Mouse (Mus musculus): ENCODE results near the gene Tet3. TPM values are rescaled to one million over a fixed set of nuclear protein-coding genes. Genes with fewer than 3 reads are reported as not detected.

Gene Tet3
- polyA plus RNA-seq (2012; ENCODE audit: low replicate concordance) = 57.5 and 120 TPM in 2 replicates

GRCm38 (mm10) chr6:83459034-83459644 is at the start of gene Tet3:
Gene Tet3 (minus strand): TSS chr6:83459084.

GRCm38 (mm10) chr6:83506258-83507167 is 47.6 kb upstream of the Tet3 start, which contains the start of gene Dguok:
Gene Dguok (minus strand): TSS chr6:83506969.

GRCm38 (mm10) chr6:83348873-83349272 is 110.0 kb downstream of the Tet3 start, which contains the start of gene Bola3:
Gene Bola3 (plus strand): TSS chr6:83349147.

GRCm38 (mm10) chr6:83325525-83326393 is 133.1 kb downstream of the Tet3 start, which contains the start of the genes Mthfd2 and Mob1a:
Gene Mthfd2 (minus strand): TSS chr6:83325908.
Gene Mob1a (plus strand): TSS chr6:83326016.

Other genes starting within 250 kb of the Tet3 start
- gene Slc4a5, start 239.3 kb downstream of the Tet3 start, polyA plus RNA-seq (2012; ENCODE audit: low replicate concordance) = 0.34 and 0.66 TPM in 2 replicates
- 6.2 and 9.7 TPM in 2 replicates for gene Mthfd2, start 133.2 kb downstream of the Tet3 start, polyA plus RNA-seq (2012; ENCODE audit: low replicate concordance)
- gene Mob1a, start 133.1 kb downstream of the Tet3 start, polyA plus RNA-seq (2012; ENCODE audit: low replicate concordance) = 146 and 421 TPM in 2 replicates
- 22.9 and 30.3 TPM in 2 replicates for gene Bola3, start 109.9 kb downstream of the Tet3 start, polyA plus RNA-seq (2012; ENCODE audit: low replicate concordance)
- gene Dguok, start 47.9 kb upstream of the Tet3 start, polyA plus RNA-seq (2012; ENCODE audit: low replicate concordance) = 35.0 and 38.2 TPM in 2 replicates
- gene Actg2, start 77.2 kb upstream of the Tet3 start, polyA plus RNA-seq (2012; ENCODE audit: low replicate concordance) = 0.36 TPM in 1 of 2 replicates, not detected in the other
- 1.6 and 1.9 TPM in 2 replicates for gene Stambp, start 113.6 kb upstream of the Tet3 start, polyA plus RNA-seq (2012; ENCODE audit: low replicate concordance)
- gene Clec4f, start 197.1 kb upstream of the Tet3 start, polyA plus RNA-seq (2012; ENCODE audit: low replicate concordance) = not detected in 2 replicates
- gene Cd207, start 218.8 kb upstream of the Tet3 start, polyA plus RNA-seq (2012; ENCODE audit: low replicate concordance) = 0.26 and 0.37 TPM in 2 replicates

Data from hematopoietic multipotent progenitor cell, adult 10-12 weeks (in vitro differentiated cells).